Mouse (Mus musculus): ENCODE measurements around the gene Fbxw8. TPM values are rescaled to one million over a fixed set of nuclear protein-coding genes. Genes with fewer than 3 reads are reported as not detected.
A peak's percentile ranks its signal among the peaks of the same experiment; 100 is the strongest.

The Fbxw8 gene
- total RNA-seq, 4 experiments from 2014 or later: 34.1 to 35.7 (median 35.1) TPM

- no peak for DNase-seq (ENCODE audit: low spot score in 2 of 2)
These were observed 109.9 kb downstream of the Fbxw8 start for GRCm38 (mm10) chr5:118045385-118045784.

GRCm38 (mm10) chr5:118044907-118045306, 110.4 kb downstream of the Fbxw8 start:
- DNase-seq (ENCODE audit: low spot score in 2 of 2): peak; percentile 75 to 87

GRCm38 (mm10) chr5:118043761-118044160, 111.5 kb downstream of the Fbxw8 start:
- DNase-seq (ENCODE audit: low spot score in 2 of 2): no peak

- DNase-seq (ENCODE audit: low spot score in 2 of 2): peak in 1 of 2 experiments; percentile 62
These were observed 112.7 kb downstream of the Fbxw8 start for GRCm38 (mm10) chr5:118042599-118042998.

GRCm38 (mm10) chr5:118039241-118039668, 116.0 kb downstream of the Fbxw8 start:
- DNase-seq (ENCODE audit: low spot score in 2 of 2): no peak

- no peak for DNase-seq (ENCODE audit: low spot score in 2 of 2)
These were observed 117.3 kb downstream of the Fbxw8 start for GRCm38 (mm10) chr5:118037798-118038484.

- no peak for DNase-seq (ENCODE audit: low spot score in 2 of 2)
These were observed 118.1 kb downstream of the Fbxw8 start for GRCm38 (mm10) chr5:118036888-118037797.

GRCm38 (mm10) chr5:118035786-118036185, 119.5 kb downstream of the Fbxw8 start:
- no peak for DNase-seq (ENCODE audit: low spot score in 2 of 2)

- DNase-seq (ENCODE audit: low spot score in 2 of 2): no peak
These were observed 120.6 kb downstream of the Fbxw8 start for GRCm38 (mm10) chr5:118034632-118035031.

- no peak for DNase-seq (ENCODE audit: low spot score in 2 of 2)
These were observed 121.5 kb downstream of the Fbxw8 start for GRCm38 (mm10) chr5:118033740-118034139.

GRCm38 (mm10) chr5:118033328-118033727, 121.9 kb downstream of the Fbxw8 start:
- no peak for DNase-seq (ENCODE audit: low spot score in 2 of 2)

- no peak for DNase-seq (ENCODE audit: low spot score in 2 of 2)
These were observed 123.8 kb downstream of the Fbxw8 start for GRCm38 (mm10) chr5:118031508-118031907.

GRCm38 (mm10) chr5:118031059-118031458, 124.2 kb downstream of the Fbxw8 start:
- DNase-seq (ENCODE audit: low spot score in 2 of 2): no peak

- DNase-seq (ENCODE audit: low spot score in 2 of 2): no peak
These were observed 125.1 kb downstream of the Fbxw8 start for GRCm38 (mm10) chr5:118030022-118030675.

- DNase-seq (ENCODE audit: low spot score in 2 of 2): peak; percentile 84 to 86
These were observed 125.8 kb downstream of the Fbxw8 start for GRCm38 (mm10) chr5:118029420-118029819.

GRCm38 (mm10) chr5:118029035-118029408, 126.2 kb downstream of the Fbxw8 start:
- DNase-seq (ENCODE audit: low spot score in 2 of 2): no peak

GRCm38 (mm10) chr5:118028191-118029034, 126.9 kb downstream of the Fbxw8 start:
- no peak for DNase-seq (ENCODE audit: low spot score in 2 of 2)

GRCm38 (mm10) chr5:118027698-118028190, 127.5 kb downstream of the Fbxw8 start, which contains the start of gene Tesc:
Tesc (plus strand) TSS chr5:118027743.
- no peak for DNase-seq (ENCODE audit: low spot score in 2 of 2)

GRCm38 (mm10) chr5:118027101-118027697, 128.1 kb downstream of the Fbxw8 start:
- DNase-seq (ENCODE audit: low spot score in 2 of 2): no peak

- no peak for DNase-seq (ENCODE audit: low spot score in 2 of 2)
These were observed 128.9 kb downstream of the Fbxw8 start for GRCm38 (mm10) chr5:118026343-118026742.
